Mouse (Mus musculus): Measurements from ENCODE around the gene Zbed6.

DNA sequence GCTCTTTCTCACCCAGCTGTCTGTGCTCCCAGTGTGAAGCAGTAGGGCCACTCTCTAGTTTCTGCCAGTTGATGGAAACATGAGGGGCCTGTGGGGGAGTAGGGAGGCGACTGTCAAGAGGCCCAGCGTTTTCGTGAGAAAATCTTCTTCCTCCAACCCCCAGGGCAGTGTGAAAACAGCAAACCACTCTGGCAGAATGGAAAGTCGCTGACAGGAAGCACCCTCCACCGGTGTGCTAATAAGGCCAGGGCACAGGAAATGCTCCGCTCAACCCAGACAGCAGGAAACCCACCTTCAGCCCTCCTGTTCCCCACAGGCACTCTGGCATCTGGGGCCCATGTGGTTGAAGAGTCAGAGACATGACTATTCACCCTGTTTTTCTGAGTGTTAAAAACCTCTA lies 29.2 kb upstream of the Zbed6 start, which contains the start of gene Lax1:
- TF ChIP-seq CTCF (IDR thresholded peaks at IDR 0.05), result no peak
- TF ChIP-seq EP300 (IDR thresholded peaks at IDR 0.05), result no peak

All from lung, postnatal 0 days (tissue).